Mouse (Mus musculus) left cerebral cortex, postnatal 25 days (tissue): Measurements from ENCODE around the gene Atpaf2. TPM values are rescaled to one million over a fixed set of nuclear protein-coding genes. Genes with fewer than 3 reads are reported as not detected.
"Not testable (repeated sequence)": the region's sequence is repeated elsewhere in the genome, so short reads cannot be mapped to it uniquely, and the experiment has no call there.

Experiments used
- DNase-seq, 2 experiments: peaks; one replicate each; pipeline ENCODE4 v3.0.0; 2022; ENCODE audit warnings: low spot score in 2 of 2, mixed read lengths in 1 of 2
- intact Hi-C: fragments of 180-260 bp; cut with DNase I; formaldehyde crosslinking; loops from one replicate; pipeline ENCODE4 v1.15.1; 2025
- total RNA-seq, 2 experiments: library from RNA; stranded (reverse); gene quantifications; 2 replicates each; pipeline ENCODE4 v1.2.3; 2021

Gene Atpaf2
- 10 to 100 TPM; 25.0 to 31.8 TPM for total RNA-seq

DNA sequence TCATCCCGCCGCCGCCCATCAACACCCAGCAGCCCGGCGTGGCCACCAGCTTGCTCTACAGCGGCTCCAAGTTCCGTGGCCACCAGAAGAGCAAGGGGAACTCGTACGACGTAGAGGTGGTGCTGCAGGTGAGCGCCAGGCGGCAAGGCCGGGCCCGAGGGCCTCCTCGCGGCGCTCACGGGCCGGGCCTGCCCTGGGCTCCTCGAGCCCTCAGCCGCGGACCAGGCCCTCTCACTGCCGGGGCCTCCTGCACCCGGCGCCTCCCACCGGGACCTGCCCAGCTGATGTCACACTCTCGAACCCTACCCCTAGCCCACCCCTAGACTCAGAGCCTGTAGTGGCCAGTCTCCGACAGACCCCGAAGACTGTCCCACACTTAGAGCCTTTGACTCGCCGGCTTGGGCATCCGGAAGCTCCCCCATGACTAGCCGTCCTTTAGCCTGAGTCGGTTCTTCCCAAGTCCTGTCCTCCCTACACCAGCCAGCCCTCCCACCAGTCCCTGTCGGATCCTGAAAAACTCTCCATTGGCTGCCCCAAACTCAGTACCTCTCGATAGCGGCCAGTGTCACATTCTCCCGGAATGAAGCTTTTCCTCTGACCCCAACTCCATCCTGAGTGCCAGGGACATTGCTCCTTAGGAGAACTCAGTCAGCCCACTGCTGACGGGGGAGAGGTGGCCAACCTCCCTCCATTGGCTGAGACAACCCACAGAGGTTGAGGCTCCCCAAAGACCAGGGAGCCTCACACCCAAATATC is at the start of gene Atpaf2:
TSS of gene Atpaf2 (minus strand) at position 741 of the 756 bp plus-strand sequence.
- peak in 1 of 2 experiments; percentile 23 for DNase-seq
- intact Hi-C loops: loop anchor here (2.0 to 5.0 kb wide), 2 partner anchors 65 to 311 kb away; partner anchors contain the start of genes Drc3, Rai1 and Tom1l2

DNA sequence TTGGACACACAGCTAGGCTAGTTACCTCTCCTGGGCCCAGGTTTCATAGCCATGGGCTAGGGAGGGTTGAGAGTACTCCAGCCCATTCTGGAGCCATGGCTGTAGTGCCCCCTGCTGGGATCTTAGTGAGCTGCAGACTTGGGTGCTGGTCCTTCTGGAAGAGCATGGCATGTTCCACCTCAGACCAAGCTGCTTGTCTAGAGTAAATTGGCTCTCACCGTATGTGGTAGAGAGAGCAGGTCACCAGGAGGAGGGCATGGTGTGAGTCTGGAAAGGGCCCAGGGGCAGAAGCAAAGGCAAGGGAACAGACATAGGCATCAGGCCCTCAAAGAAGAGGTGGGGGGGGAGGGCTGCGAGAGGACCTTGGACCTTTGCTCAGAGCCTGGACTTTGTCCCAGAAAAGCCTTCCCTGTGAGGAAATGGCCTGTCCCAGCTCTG is 47.7 kb upstream of the Atpaf2 start:
- intact Hi-C loops: no loop called here
- no peak for DNase-seq

DNA sequence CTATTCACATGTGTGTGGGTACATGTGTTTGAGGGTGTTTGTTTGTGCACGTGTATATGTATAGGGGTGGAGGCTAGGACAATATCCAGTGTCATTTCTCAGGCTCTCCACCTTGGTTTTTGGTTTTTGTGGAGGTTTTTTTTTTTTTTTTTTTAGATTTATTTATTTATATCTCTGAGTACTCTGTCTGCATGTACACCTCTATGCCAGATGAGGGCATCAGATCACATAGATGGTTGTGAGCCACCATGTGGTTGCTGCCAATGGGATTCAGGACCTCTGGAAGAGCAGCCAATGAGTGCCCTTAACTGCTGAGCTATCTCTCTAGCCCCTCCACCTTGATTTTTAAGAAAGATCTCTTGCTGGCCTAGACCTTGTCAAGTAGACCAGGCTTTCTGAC is 39.7 kb upstream of the Atpaf2 start:
- intact Hi-C loops: loop anchor here (5.0 kb wide), 1 partner anchor 79 kb away; the partner anchor contains the start of gene Alkbh5
- DNase-seq: peak in 1 of 2 experiments; percentile 22

DNA sequence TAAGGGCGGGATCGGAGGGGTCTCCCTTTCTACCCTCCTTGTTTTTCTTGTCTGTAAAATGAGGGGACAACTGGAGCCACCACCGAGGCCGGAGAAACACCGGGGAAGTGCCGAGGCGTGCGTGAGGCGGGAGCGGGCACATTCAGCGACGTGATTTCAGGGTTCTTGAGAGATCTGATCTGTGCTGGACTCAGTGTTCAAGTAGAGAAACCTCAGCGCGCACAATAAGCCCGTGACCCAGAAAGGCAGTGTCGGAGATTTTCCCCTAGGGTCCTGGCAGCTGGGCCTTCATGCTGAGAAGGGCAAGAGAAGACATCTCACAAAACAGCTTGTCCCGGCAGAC is 36.5 kb upstream of the Atpaf2 start:
- DNase-seq: no peak
- intact Hi-C loops: loop anchor here (5.0 kb wide), 1 partner anchor 83 kb away; the partner anchor contains the start of gene Alkbh5

DNA sequence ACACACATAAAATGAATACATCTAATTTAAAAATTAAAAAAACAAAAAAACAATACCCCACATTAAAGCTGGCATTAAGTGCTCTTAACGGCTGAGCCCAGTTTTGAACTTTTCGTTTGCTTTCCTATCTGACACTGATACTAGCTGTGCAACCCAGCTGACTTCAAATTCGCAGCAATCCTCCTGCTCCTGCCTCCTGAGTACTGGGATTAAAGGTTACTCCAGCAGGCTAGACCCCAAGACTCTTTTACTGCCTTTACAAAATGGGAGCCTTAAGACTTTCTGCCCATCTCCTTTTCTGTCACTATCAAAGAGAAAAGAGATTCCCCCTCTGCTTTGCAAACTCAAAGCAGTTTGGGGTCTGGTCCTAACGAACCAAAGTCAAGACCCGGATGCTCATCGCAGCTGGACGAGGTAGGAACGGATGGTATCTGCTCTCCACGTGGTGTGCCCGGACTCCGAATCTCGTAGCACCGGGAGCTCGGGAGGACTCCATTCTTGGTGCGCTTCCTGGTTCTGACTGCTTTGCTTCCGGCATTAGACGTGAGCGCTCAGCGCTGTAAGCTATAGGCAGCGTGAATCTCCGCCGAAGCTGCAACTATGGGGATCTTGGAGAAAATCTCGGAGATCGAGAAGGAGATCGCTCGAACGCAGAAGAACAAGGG is 36.0 kb upstream of the Atpaf2 start, which contains the start of gene Drg2:
TSS of gene Drg2 (plus strand) at position 512 of the 665 bp plus-strand sequence.
- DNase-seq: peak; percentile 87 to 93
- intact Hi-C loops: no loop called here

DNA sequence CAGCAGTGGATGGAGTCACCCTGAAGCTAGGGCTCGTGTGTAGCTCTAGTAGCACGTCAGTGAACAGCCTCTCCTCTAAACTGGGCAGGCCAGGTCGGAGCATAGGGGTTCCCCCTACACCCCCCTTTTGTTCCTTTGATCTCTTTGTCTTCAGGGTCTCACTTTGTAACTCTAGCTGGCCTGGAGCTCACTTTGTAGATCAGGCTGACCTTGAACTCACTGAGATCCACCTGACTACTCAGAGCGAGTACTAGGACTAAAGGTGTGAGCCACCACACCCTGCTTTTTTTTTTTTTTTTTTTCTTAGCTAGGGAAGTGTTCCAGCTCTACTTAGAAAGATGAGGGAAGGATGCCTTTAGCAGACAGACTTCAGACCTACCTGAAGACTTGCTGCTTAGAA is 25.8 kb upstream of the Atpaf2 start:
- no peak for DNase-seq
- intact Hi-C loops: no loop called here

DNA sequence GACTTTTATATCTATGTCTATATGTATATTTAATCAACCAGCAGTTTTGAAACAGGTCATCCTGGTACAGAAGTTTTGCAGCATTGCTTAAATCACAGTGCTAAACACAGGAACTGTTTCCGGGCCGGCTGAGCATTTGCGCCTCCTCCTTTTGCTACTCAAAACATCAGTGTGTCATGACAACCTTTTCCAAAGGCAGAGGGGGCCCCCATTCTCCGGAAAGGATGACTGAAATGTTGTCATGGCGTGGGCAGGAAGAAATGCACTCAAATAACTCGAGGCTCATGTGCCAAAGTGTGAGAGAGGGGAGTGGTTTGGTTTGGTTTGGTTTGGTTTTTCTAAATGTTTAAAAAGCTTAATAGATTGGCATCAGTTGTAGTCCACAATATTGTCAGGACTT is 24.6 kb upstream of the Atpaf2 start:
- peak in 1 of 2 experiments; percentile 63 for DNase-seq
- intact Hi-C loops: no loop called here

DNA sequence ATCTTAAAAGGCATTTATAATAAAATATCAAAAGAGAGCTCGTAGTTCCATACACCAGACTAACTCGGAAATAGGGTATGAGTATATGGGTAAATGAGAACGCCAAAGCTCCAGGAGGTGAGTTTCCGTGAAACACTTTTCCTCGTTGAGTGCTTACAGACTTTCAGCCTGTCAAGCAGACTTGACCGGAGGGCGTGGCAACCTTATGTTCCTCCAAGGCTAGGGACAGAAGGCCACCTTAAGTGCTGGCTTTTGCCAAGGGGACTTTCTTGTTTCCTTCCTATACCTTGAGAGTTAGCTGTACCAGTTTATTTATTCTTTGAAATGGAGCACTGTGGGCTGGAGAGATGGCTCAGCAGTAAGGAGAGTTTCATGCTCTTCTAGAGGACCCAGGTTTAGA is 21.9 kb upstream of the Atpaf2 start:
- intact Hi-C loops: no loop called here
- DNase-seq: no peak

DNA sequence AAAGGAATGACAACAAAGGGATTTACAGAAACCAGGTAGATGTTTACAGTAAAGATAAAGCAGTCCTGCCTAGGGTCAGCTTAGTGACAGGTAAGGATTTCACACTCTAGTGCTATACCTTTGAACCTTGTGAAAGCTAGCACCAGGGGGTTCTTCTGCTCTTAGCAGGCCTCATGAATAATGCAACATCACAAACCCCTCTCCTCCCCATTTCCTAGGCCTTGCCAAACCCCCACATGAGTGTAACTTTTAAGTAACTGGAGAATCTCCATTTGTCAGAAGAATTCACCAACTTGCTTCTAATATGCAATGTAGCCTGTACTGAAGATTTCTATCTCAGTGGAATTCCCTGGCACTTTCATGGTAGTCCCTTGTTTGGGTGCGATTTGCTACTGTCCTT is 21.4 kb upstream of the Atpaf2 start:
- intact Hi-C loops: loop anchor here (10.0 kb wide), 1 partner anchor 565 kb away; no protein-coding TSS in a partner anchor
- DNase-seq: not testable (repeated sequence)

DNA sequence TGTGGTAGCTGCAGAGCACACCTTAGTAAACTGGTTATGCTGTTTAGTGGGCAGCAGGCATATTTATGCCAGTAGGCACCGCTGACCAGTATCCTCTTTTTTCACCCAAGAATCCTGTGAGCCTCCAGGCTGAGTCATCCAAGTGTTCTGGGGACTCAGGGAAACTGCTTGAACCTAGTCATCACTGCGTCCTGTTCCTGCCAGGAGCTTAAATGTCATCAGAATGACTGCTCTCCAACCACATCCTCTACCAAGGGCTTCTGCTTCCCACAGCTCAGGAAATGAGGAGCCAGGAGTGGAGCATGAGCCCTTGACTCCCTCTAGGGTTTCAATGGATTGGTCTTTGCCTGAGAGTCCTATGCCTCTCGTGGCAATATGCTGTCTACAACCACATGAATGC is 18.4 kb upstream of the Atpaf2 start:
- intact Hi-C loops: loop anchor here (10.0 kb wide), 1 partner anchor 562 kb away; no protein-coding TSS in a partner anchor
- DNase-seq: peak in 1 of 2 experiments; percentile 30

DNA sequence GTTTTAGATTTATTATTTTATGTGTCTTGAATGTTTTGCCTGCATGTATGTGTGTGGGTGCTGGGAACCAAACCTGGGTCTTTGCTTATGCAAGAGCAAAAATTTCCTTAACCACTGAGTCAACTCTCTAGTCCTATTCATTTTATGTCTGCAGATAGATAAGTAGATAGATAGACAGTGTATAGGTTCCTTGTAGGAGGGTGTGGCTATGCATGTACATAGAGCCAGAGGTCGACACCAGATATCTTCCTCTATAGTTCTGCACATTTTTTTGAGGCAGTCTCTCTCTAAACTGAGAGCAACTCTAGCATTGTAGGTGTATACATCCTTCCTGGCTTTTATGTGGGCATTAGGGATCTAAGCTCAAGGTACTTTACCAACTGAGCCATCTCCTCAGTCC is 16.9 kb upstream of the Atpaf2 start:
- no peak for DNase-seq
- intact Hi-C loops: loop anchor here (10.0 kb wide), 1 partner anchor 560 kb away; no protein-coding TSS in a partner anchor

DNA sequence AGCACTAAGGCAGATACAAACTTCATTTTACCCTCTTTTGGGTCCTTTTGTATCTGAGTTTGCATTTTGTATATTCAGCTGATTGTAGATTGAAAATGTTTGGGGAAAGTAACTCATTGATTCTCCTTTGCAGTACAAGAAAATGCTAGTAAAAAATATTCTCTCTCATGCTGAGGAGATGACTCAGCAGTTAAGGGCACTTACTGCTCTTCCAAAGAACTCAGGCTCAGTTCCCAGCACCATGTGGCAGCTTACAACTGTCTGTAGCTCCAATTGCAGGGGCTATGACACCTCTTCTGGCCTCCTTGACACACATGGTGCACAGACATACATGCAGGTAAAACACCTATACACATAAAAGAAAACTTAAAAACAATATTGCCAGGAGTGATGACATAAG is 15.2 kb upstream of the Atpaf2 start:
- intact Hi-C loops: loop anchor here (10.0 kb wide), 1 partner anchor 559 kb away; no protein-coding TSS in a partner anchor
- DNase-seq: no peak

DNA sequence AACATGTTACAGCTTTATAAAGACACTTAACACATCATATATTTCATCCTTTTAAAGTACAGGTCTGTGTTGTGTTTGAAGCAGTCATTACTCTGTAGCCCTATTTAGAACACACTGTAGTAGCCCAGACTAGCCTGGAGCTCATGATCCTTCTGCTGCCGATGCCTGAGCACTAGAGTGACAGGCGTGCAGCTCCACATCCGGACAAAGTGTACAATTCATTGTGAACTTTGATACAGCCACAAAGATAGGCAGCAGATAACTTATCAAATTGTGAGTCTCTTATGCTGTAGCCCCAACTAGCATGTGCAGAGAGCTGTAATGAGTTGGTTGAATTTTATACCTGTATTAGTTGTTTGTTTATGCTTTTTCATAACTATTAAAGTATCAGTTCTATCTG is 9.4 kb upstream of the Atpaf2 start:
- intact Hi-C loops: no loop called here
- DNase-seq: no peak

DNA sequence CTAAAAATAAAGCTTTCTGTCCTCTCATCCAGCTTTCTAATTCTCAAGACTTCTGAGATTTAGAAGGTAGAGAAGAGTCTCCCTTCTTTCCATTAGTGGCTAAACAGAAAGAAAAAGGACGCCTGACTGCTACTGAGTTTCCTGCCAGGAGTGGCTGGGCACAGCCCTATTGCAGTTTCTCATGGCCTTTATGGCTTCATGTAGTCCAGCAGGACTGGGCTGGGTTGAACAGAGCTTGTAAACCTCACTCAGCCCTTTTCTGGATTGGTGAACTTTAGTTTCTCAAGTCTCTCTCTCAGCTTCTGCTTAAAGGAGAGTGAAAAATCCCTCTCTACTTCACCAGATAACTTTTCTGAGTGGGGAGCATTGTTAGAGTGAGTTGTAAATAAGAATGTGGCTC is 8.2 kb upstream of the Atpaf2 start:
- intact Hi-C loops: no loop called here

DNA sequence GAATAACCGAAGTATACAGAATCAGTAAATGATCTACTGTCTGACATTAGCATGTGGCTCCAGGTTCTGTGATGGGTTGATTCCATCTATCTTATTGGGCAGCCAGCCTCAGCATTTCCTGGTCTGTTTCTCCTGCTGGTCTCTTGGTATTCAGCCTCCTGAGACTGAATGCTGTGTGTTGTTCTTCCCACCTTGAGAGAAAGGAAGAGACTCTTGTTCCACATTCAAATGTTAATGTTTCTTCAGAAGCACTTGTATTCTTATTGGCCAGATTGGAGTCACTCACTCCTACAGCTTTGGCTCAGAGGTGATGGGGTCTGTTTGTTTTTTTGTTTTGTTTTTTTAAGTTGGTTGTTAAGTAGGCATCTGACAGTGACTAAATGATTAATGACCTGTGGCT is 4.7 kb upstream of the Atpaf2 start:
- no peak for DNase-seq
- intact Hi-C loops: no loop called here

More for the DNA sequence above, 8.2 kb upstream of the Atpaf2 start:
- no peak for DNase-seq

DNA sequence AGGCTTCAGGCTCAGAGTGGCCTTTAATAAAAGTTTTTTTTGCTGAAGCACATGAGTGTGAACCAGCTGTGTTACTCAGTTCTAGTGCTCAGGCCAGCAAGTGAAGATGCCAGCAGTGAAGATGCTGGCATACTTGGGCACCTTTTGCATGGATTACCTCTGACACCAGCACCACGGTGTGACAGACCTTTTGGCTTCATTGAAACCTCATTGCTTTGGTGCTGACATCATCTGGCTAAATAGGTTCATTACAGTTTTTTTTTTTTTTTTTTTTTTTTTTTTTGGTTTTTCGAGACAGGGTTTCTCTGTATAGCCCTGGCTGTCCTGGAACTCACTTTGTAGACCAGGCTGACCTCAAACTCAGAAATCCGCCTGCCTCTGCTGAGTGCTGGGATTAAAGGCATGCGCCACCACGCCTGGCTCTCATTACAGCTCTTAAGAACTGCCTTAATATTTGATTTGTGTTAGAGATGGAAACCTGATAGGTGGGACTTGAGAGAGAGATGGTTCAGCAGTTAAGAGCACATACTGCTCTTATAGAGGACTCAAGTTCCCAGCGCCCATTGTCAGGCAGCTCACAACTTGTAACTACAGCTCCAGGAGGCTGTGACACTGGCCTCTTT is 3.9 kb upstream of the Atpaf2 start:
- intact Hi-C loops: no loop called here
- DNase-seq: no peak

DNA sequence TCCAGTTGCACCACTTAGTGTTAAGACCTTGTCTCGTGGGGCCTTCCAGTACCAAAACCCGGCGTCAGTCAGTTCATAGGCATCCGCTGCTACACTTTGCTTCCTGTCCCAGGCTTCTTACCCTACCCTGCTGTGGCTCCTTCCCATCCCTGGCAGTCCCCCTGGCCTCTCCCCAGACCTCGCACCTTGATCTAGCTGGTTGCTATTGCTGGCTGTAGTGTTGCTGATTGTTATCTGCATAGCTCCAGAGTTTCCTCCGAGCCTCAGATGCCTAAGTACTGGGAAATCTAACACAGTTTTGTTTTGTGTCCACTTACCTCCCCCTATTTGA is 181 bp upstream of the Atpaf2 start:
- intact Hi-C loops: loop anchor here (5.0 kb wide), 1 partner anchor 311 kb away; the partner anchor contains the start of gene Rai1
- DNase-seq: no peak

DNA sequence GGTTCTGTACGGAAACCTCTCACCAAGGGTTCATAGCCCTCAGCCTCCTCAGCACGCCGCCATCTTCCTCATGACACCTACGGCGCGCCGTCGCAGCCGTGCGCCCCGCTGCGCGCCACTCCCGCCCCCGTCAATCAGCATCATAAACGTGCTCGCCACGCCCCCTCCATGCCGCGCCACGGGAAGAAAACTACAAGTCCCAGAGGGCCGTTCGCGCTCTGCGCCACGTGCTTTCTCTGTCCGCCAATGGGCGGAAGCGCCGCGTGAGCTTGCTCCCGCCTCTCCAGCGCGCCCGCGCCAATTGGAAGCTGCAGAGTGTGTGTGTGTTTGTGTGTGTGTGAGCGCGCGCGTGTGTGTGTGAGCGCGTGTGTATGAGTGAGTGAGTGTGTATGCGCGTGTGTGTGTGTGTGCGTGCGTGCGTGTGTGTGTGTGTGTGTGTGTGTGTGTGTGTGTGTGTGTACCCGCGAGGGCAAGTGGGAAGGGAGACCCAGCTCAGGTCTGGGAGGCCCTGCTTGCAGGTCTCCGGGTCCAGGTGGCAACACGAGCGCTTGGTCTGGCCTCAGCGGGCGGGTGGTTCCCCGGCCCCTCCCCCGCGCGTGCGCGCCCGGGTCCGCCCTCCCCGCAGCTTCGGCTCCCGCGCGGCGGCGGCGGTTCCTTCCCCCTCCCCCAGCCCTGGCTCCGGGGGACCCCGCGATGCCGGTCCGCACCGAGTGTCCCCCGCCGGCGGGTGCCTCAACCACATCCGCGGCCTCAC is 1.1 kb downstream of the Atpaf2 start, which contains the start of gene Gid4:
TSS of gene Gid4 (plus strand) at position 183 of the 754 bp plus-strand sequence.
- peak; percentile 99 for DNase-seq
- intact Hi-C loops: loop anchor here (2.0 to 5.0 kb wide), 2 partner anchors 64 to 310 kb away; partner anchors contain the start of genes Drc3, Rai1 and Tom1l2

DNA sequence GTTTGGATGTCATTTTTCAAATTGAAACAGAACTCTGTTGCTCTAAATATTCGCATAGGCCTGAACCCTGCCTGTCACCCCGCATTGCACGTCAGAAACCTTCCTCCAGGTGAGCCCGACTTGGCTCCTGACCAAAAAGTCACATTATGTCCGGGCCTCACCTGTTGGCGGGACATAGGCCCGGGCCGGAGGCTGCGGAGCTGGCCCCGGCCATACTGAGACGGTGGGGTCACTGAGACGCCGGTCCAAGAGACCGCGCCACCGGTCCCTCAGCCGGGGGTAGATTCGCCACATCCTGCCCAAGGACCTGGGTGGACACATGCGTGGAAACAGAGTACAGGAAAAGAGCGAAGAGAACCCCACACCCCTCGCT is 1.7 kb downstream of the Atpaf2 start:
- intact Hi-C loops: loop anchor here (2.0 to 5.0 kb wide), 2 partner anchors 64 to 309 kb away; partner anchors contain the start of genes Drc3, Rai1 and Tom1l2
- DNase-seq: no peak
